Mouse (Mus musculus): ENCODE measurements around the gene Il4.

Gene Il4

GRCm38 (mm10) chr11:53618619-53619198, at the start of gene Il4:
Il4 (minus strand) TSS chr11:53618669.
- in situ Hi-C loops (cut with MseI, MboI) = no loop called here

GRCm38 (mm10) chr11:53664091-53664490, 45.6 kb upstream of the Il4 start:
- in situ Hi-C loops (cut with MseI, MboI) = no loop called here

- in situ Hi-C loops (cut with MseI, MboI) = no loop called here
These were observed 44.6 kb upstream of the Il4 start for GRCm38 (mm10) chr11:53662794-53663674.

GRCm38 (mm10) chr11:53657828-53658227, 39.4 kb upstream of the Il4 start:
- in situ Hi-C loops (cut with MseI, MboI) = no loop called here

- in situ Hi-C loops (cut with MseI, MboI) = no loop called here
These were observed 38.9 kb upstream of the Il4 start for GRCm38 (mm10) chr11:53657381-53657780.

GRCm38 (mm10) chr11:53656558-53657202, 38.2 kb upstream of the Il4 start:
- in situ Hi-C loops (cut with MseI, MboI) = no loop called here

- in situ Hi-C loops (cut with MseI, MboI) = no loop called here
These were observed 36.6 kb upstream of the Il4 start for GRCm38 (mm10) chr11:53655043-53655442.

GRCm38 (mm10) chr11:53652427-53652826, 34.0 kb upstream of the Il4 start:
- in situ Hi-C loops (cut with MseI, MboI) = no loop called here

- in situ Hi-C loops (cut with MseI, MboI) = no loop called here
These were observed 33.0 kb upstream of the Il4 start for GRCm38 (mm10) chr11:53651441-53651840.

GRCm38 (mm10) chr11:53644017-53644416, 25.5 kb upstream of the Il4 start:
- in situ Hi-C loops (cut with MseI, MboI) = no loop called here

- in situ Hi-C loops (cut with MseI, MboI) = no loop called here
These were observed 24.3 kb upstream of the Il4 start for GRCm38 (mm10) chr11:53642744-53643279.

GRCm38 (mm10) chr11:53637803-53638260, 19.4 kb upstream of the Il4 start:
- in situ Hi-C loops (cut with MseI, MboI) = no loop called here

- in situ Hi-C loops (cut with MseI, MboI) = no loop called here
These were observed 18.8 kb upstream of the Il4 start for GRCm38 (mm10) chr11:53637046-53637802.

GRCm38 (mm10) chr11:53636183-53636646, 17.7 kb upstream of the Il4 start:
- in situ Hi-C loops (cut with MseI, MboI) = no loop called here

GRCm38 (mm10) chr11:53635590-53636182, 17.2 kb upstream of the Il4 start:
- in situ Hi-C loops (cut with MseI, MboI) = no loop called here

- in situ Hi-C loops (cut with MseI, MboI) = no loop called here
These were observed 16.1 kb upstream of the Il4 start, which contains the start of gene Il13 for GRCm38 (mm10) chr11:53634556-53634955. Il13 (minus strand) TSS chr11:53634702.

- in situ Hi-C loops (cut with MseI, MboI) = no loop called here
These were observed 15.2 kb upstream of the Il4 start for GRCm38 (mm10) chr11:53633644-53634043.

- in situ Hi-C loops (cut with MseI, MboI) = no loop called here
These were observed 13.8 kb upstream of the Il4 start for GRCm38 (mm10) chr11:53632122-53632733.

- in situ Hi-C loops (cut with MseI, MboI) = no loop called here
These were observed 9.4 kb upstream of the Il4 start for GRCm38 (mm10) chr11:53627859-53628258.

- in situ Hi-C loops (cut with MseI, MboI) = no loop called here
These were observed 8.4 kb upstream of the Il4 start for GRCm38 (mm10) chr11:53626802-53627373.
